Mouse (Mus musculus) heart, embryonic 15.5 days (tissue): ENCODE measurements around the gene Fam174a. TPM values are rescaled to one million over a fixed set of nuclear protein-coding genes. Genes with fewer than 3 reads are reported as not detected.

Source experiments
- ATAC-seq: fragments of 200-750 bp; cut with Nextera tagmentation; replicated peaks from 2 replicates; pipeline ENCODE4 v1.8.0; 2017; ENCODE audit warnings: low read depth, moderate TSS enrichment; ENCODE audit not compliant: insufficient number of reproducible peaks, insufficient read depth, low FRiP score
- H3K27ac ChIP-seq: fragments of 300-500 bp; sonication (generic); 2 replicates; pipeline ENCODE4 v1.5.1; 2015; ENCODE audit warnings: mild to moderate bottlenecking, inconsistent platforms
- H3K27me3 ChIP-seq: fragments of 300-500 bp; sonication (generic); 2 replicates; pipeline ENCODE4 v1.6.1; 2015; ENCODE audit warnings: inconsistent platforms
- H3K36me3 ChIP-seq: fragments of 300-500 bp; sonication (generic); 2 replicates; pipeline ENCODE4 v1.6.1; 2015; ENCODE audit warnings: mild to moderate bottlenecking, inconsistent platforms
- H3K4me1 ChIP-seq: fragments of 300-500 bp; sonication (generic); replicated peaks from 2 replicates; pipeline ENCODE4 v1.6.1; 2015; ENCODE audit warnings: inconsistent platforms
- H3K4me2 ChIP-seq: fragments of 300-500 bp; sonication (generic); 2 replicates; pipeline ENCODE4 v1.6.1; 2015; ENCODE audit warnings: inconsistent platforms, mild to moderate bottlenecking, moderate library complexity
- H3K4me3 ChIP-seq: fragments of 300-500 bp; sonication (generic); 2 replicates; pipeline ENCODE4 v1.5.1; 2015; ENCODE audit warnings: mild to moderate bottlenecking, inconsistent platforms
- H3K9ac ChIP-seq: fragments of 300-500 bp; sonication (generic); 2 replicates; pipeline ENCODE4 v1.6.1; 2015; ENCODE audit warnings: mild to moderate bottlenecking, inconsistent platforms
- H3K9me3 ChIP-seq: fragments of 300-500 bp; sonication (generic); replicated peaks from 2 replicates; pipeline ENCODE4 v1.6.1; 2016; ENCODE audit warnings: inconsistent platforms
- WGBS: fragments of 180-500 bp; shearing (Covaris S2); methylation state at CpG from one replicate; pipeline ENCODE4 v1.1.7; 2015; ENCODE audit warnings: mixed read lengths; 5-methylcytosine and 5-hydroxymethylcytosine counted together
- polyA plus RNA-seq: library from polyadenylated mRNA; unstranded; fragments of >200 nt; fragmentation: Nextera tagmentation; extraction: Ambion mirVana; gene quantifications from 2 replicates; pipeline ENCODE4 v1.2.1, GENCODE M21; 2015

Gene Fam174a
- 28.2 and 29.2 TPM in 2 replicates for polyA plus RNA-seq

DNA sequence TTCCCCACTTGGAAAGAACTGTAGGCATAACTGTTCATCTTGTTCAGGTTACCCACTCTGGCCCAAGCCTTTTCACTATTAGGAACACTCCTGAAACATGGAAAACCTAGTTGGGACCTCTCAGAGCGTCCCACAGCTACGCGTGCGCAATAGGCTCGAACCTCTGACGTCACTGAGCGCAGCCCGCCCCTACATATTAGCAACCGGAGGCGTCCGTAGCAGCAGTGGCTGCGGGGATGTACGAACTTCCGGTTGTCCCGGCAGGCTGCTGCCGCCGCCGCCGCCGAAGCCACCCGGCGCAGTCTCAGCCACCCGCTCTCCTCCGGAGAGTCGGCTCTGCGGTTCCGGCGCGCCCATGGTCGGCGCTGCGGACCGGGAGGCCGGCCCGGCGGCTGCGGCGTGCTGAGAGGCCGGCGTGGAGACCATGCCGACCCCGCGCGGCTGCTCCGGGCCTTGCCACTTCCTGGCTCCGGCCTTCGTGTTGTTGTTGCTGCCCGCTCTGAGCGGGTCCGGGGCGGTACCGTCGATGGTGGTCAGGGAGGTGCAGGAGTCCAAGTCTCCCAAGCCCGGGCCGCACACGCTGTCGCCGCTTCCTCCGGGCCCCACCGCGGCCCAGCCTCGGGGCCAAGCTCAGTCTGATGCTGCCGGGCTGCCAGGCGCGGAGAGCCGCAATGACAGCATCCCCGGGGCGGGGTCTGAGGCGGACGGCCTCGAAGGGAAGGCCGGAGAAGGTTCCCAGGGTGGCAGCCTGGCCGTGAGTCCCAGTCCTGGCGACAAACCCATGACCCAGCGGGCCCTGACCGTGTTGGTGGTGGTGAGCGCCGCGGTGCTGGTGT is at the start of gene Fam174a:
TSS of gene Fam174a (plus strand) at position 231 of the 836 bp plus-strand sequence.
- ATAC-seq, result peak; percentile 99
- peaks cover 15% of the 10 kb centered on the region for H3K4me1 ChIP-seq
- peak within 1 kb of the TSS; percentile 90 for H3K4me3 ChIP-seq
- peak within 1 kb of the TSS; percentile 83 for H3K27ac ChIP-seq
- H3K27me3 ChIP-seq, result no peaks in the 10 kb centered on the region
- H3K9me3 ChIP-seq, result no peaks in the 10 kb centered on the region
- peak within 1 kb of the TSS; percentile 94 for H3K9ac ChIP-seq
- H3K36me3 ChIP-seq, result no peaks in the 10 kb centered on the region
- peak within 1 kb of the TSS; percentile 92 for H3K4me2 ChIP-seq
- WGBS, result under 1% methylated on average over 79 of the region's 79 CpGs

GRCm38 (mm10) chr1:95263843-95264242 is 49.6 kb upstream of the Fam174a start:
- Histone ChIP-seq H3K9ac (no peak overlapping the region), H3K4me1 (no peaks in the 10 kb centered on the region), H3K4me2 (no peak overlapping the region), H3K9me3 (no peaks in the 10 kb centered on the region), H3K27ac (no peak overlapping the region), H3K36me3 (no peaks in the 10 kb centered on the region), H3K4me3 (no peak overlapping the region), H3K27me3 (no peaks in the 10 kb centered on the region)
- no peak for ATAC-seq
- WGBS, result 76% methylated on average over 2 of the region's 2 CpGs

DNA sequence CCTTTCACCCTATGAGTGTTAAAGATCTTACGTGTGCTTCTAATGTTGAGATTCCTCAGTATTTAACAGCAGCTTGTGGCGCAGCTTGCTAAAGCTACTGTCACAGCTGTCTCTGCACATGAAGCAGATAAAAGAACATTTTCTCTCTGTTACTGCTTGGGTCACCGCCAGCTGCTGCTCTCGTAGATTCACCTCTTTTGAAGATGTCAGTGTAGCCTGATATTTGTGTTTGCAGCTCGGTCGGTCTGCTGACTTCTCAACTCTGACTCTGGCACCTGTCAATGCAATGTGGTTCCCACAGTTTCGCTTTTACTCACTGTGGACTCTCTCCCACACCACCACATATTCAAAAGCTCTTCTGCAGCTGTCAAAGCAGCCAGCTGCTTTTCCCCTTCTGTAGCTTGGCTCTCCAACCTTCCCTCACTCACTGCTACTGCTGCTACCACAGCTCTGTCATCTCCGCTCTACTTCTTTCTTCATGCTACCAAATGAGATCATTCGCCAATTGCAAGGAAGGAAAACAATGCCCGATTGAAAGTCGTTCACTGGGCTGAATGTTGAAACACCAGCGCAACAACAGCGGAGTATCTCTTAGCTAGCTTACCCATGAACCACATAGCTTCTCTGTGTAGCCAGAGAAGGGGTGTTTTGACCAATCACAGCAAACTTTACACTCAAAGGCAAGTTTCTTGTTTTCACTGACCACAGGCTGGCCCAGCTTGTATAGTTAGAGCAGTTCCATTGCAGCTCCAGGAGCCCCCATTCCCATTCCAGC is 45.3 kb upstream of the Fam174a start:
- Histone ChIP-seq H3K27me3 (no peaks in the 10 kb centered on the region), H3K4me1 (no peaks in the 10 kb centered on the region), H3K4me2 (peak overlapping the region; percentile 37), H3K9ac (no peak overlapping the region), H3K27ac (no peak overlapping the region), H3K9me3 (no peaks in the 10 kb centered on the region), H3K4me3 (no peak overlapping the region), H3K36me3 (no peaks in the 10 kb centered on the region)
- 54% methylated on average over 13 of the region's 13 CpGs for WGBS
- ATAC-seq, result peak; percentile 60; the same call in 1 of the 2 replicates

DNA sequence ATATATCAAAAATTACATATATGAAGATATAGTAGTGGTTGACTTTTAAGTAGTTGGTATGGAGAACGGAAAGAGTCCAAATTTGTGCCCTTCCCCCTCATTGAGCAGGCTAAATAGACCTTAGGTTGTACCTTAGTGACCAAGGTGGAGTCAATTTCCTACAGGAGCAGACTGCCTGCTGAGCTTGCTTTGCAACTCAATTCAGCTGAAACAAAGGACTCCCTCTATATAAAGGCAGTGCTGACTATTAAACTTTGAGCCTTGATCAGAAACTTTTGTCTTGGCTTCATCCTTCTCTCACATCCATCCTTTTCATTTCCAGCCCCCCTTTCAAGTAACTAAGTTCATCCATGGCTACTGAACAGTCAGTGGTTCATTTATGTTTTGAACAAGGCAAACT is 40.1 kb upstream of the Fam174a start:
- ATAC-seq, result no peak
- H3K27me3 ChIP-seq, result no peaks in the 10 kb centered on the region

GRCm38 (mm10) chr1:95308324-95308723 is 5.1 kb upstream of the Fam174a start:
- no peak overlapping the region for H3K9ac ChIP-seq
- H3K36me3 ChIP-seq, result no peaks in the 10 kb centered on the region
- ATAC-seq, result no peak
- H3K4me2 ChIP-seq, result no peak overlapping the region
- WGBS, result 81% methylated on average over 5 of the region's 5 CpGs
- H3K4me1 ChIP-seq, result no peaks in the 10 kb centered on the region
- H3K27ac ChIP-seq, result no peak overlapping the region
- H3K9me3 ChIP-seq, result no peaks in the 10 kb centered on the region
- H3K27me3 ChIP-seq, result no peaks in the 10 kb centered on the region
- no peak overlapping the region for H3K4me3 ChIP-seq

More for the DNA sequence above, 40.1 kb upstream of the Fam174a start:
- Histone ChIP-seq H3K4me2 (no peak overlapping the region), H3K9ac (no peak overlapping the region), H3K36me3 (no peaks in the 10 kb centered on the region), H3K4me3 (no peak overlapping the region), H3K4me1 (no peaks in the 10 kb centered on the region), H3K9me3 (no peaks in the 10 kb centered on the region), H3K27ac (no peak overlapping the region)
- 42% methylated on average over 1 of the region's 1 CpGs for whole genome bisulfite sequencing

DNA sequence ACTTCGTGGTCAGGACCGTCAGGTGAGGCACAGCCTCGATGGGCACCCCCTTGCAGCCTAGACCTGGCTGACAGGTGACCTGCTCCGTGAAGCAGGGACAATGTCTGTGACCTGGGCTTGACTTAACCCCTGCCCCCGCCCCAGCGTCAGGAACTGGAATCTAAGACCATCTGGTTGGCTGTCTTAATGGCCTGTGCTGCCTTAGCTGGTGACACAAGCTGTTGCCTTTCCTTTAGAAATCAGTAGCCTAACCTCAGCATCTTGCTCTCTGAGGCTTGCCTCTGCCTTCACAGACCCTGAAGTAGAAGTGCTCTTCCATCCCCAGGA is 769 bp downstream of the Fam174a start:
- H3K4me1 ChIP-seq, result peaks cover 15% of the 10 kb centered on the region
- no peak for ATAC-seq
- H3K9ac ChIP-seq, result peak overlapping the region; percentile 94
- peak overlapping the region; percentile 92 for H3K4me2 ChIP-seq
- no peaks in the 10 kb centered on the region for H3K9me3 ChIP-seq
- no peaks in the 10 kb centered on the region for H3K27me3 ChIP-seq
- no peaks in the 10 kb centered on the region for H3K36me3 ChIP-seq
- 4% methylated on average over 6 of the region's 6 CpGs for WGBS
- peak overlapping the region; percentile 83 for H3K27ac ChIP-seq
- H3K4me3 ChIP-seq, result peak overlapping the region; percentile 90

DNA sequence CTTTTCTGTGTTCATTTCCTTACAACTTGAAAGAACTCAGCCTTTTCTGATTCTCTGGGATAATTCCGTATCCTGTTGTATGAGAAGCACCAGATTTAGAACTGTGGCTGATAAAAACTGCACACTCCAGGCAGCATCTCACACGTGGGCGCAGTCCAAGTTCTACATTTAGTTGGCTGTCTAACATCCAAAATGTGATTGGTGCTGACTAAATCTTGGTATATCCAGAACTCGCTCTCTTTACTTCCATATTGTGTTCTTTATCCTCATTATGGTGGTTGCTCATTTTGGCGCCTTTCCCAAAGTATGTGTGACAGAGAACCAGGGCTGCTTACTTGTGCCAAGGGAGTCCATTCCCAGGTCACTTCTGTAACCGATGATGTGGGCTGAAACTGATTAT is 2.6 kb downstream of the Fam174a start:
- no peak overlapping the region for H3K4me2 ChIP-seq
- no peaks in the 10 kb centered on the region for H3K9me3 ChIP-seq
- peaks cover 15% of the 10 kb centered on the region for H3K4me1 ChIP-seq
- no peak overlapping the region for H3K27ac ChIP-seq
- ATAC-seq, result no peak
- 54% methylated on average over 6 of the region's 6 CpGs for WGBS
- H3K4me3 ChIP-seq, result no peak overlapping the region
- H3K27me3 ChIP-seq, result no peaks in the 10 kb centered on the region
- H3K9ac ChIP-seq, result no peak overlapping the region
- no peaks in the 10 kb centered on the region for H3K36me3 ChIP-seq

- WGBS, result 86% methylated on average over 2 of the region's 2 CpGs
- Histone ChIP-seq H3K4me2 (no peak overlapping the region), H3K27ac (no peak overlapping the region), H3K4me1 (no peaks in the 10 kb centered on the region), H3K9me3 (no peaks in the 10 kb centered on the region), H3K36me3 (peaks cover 8% of the 10 kb centered on the region), H3K4me3 (no peak overlapping the region), H3K9ac (no peak overlapping the region), H3K27me3 (no peaks in the 10 kb centered on the region)
- ATAC-seq, result no peak
Observed at GRCm38 (mm10) chr1:95322219-95322618, 8.8 kb downstream of the Fam174a start.

DNA sequence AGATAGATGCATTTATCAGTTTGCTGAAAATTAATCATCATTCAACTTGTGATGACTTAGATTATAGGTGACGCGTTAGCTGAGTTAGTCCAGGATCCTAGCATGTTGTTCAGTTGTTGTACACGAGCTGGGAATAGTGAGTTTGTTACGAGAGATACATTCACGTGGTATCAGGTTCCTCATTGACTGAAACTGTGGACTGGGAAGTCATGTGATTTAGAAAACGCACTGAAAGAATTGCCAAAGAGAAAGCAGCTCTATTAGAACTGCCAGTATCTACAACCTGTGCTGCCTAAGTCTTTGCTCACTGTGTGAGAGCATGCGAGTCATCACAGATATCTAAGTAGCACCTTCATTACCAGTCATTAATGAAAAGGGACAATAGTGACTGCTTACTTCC is 9.6 kb downstream of the Fam174a start:
- H3K9ac ChIP-seq, result no peak overlapping the region
- no peak overlapping the region for H3K4me2 ChIP-seq
- H3K27me3 ChIP-seq, result no peaks in the 10 kb centered on the region
- no peak overlapping the region for H3K27ac ChIP-seq
- no peaks in the 10 kb centered on the region for H3K4me1 ChIP-seq
- 70% methylated on average over 7 of the region's 7 CpGs for WGBS
- peaks cover 9% of the 10 kb centered on the region for H3K36me3 ChIP-seq
- H3K9me3 ChIP-seq, result no peaks in the 10 kb centered on the region
- ATAC-seq, result no peak
- no peak overlapping the region for H3K4me3 ChIP-seq

DNA sequence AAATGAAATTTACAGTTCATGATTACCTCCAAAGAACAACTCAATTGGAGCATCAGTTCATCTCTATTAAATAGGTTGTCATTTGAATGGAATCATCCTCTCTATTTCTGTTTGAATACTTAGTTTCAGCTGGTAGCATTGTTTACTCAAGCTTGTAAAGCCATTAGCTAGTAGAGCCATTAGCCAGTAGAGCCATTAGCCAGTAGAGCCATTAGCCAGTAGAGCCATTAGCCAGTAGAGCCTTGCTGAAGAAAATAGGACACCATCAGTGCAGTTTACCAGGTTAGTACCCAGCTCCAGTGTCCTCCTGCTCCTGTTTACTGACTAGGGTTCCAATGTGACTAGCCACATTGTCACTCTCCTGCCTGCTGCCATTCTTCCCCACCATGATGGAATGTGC is 13.4 kb downstream of the Fam174a start:
- Histone ChIP-seq H3K36me3 (peaks cover 9% of the 10 kb centered on the region), H3K4me3 (no peak overlapping the region), H3K9ac (no peak overlapping the region), H3K4me1 (no peaks in the 10 kb centered on the region), H3K4me2 (no peak overlapping the region), H3K9me3 (no peaks in the 10 kb centered on the region), H3K27me3 (no peaks in the 10 kb centered on the region), H3K27ac (no peak overlapping the region)
- no peak for ATAC-seq

DNA sequence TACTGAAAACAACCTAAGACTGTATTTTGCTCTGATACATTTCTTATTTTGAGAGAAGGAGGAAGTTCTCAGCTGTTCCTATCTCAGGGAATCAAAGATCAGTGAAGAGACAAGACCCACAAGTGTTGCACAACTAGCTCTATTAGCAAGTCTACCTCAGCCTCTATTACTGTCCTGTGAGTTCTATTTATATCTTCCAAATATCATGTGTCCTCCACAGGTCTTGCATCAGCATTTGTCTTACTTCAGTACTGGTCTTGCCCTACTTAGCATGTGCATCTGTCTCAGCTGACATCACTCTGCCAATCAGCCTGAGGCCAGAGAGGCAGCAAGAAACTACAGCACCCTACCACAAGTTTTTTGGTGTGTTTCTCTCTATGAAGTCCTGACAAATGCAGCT is 26.2 kb downstream of the Fam174a start:
- H3K9ac ChIP-seq, result no peak overlapping the region
- H3K36me3 ChIP-seq, result no peaks in the 10 kb centered on the region
- H3K4me3 ChIP-seq, result no peak overlapping the region
- H3K27ac ChIP-seq, result no peak overlapping the region
- H3K4me1 ChIP-seq, result no peaks in the 10 kb centered on the region
- H3K27me3 ChIP-seq, result no peaks in the 10 kb centered on the region
- H3K4me2 ChIP-seq, result no peak overlapping the region
- no peaks in the 10 kb centered on the region for H3K9me3 ChIP-seq
- ATAC-seq, result no peak

GRCm38 (mm10) chr1:95342242-95342641 is 28.8 kb downstream of the Fam174a start:
- ATAC-seq, result no peak
- Histone ChIP-seq H3K9me3 (no peaks in the 10 kb centered on the region), H3K4me3 (no peak overlapping the region), H3K27me3 (no peaks in the 10 kb centered on the region), H3K4me2 (no peak overlapping the region), H3K36me3 (no peaks in the 10 kb centered on the region), H3K27ac (no peak overlapping the region), H3K9ac (no peak overlapping the region), H3K4me1 (no peaks in the 10 kb centered on the region)
